ENCODE assay signal across 22 mouse cellular contexts in the genomic region with DNA sequence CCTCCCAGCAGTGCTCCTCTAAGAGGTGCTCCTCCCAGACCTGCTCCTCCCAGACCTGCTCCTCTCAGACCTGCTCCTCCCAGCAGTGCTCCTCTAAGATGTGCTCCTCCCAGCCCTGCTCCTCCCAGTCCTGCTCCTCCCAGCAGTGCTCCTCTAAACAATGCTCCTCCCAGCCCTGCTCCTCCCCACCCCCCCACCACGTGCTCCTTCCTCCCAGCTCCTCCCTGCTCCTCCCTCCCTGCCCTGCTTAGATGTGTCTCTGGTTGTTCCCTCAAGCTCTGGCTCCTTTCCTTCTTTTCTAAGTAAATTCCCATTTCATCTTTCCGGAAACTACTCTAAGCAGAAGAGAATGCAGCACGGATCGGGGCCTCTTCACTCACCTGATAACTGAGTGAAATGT. TPM values are rescaled to one million over a fixed set of nuclear protein-coding genes. Genes with fewer than 3 reads are reported as not detected.
DNase-seq lines count a peak whose midpoint lies in the region; ATAC-seq and TF ChIP-seq lines count a peak whose summit lies in the region.
"Had no signal": no experiment of that assay in that cellular context is flagged by ENCODE, and none has a peak within 500 bp of the region (broad histone marks: within the 10 kb centered on the region; RNA-seq: fewer than 3 reads in every experiment).

No protein-coding gene starts in this region.

- peak; percentile 29 for TF ChIP-seq POLR2A in myocyte (IDR thresholded peaks at IDR 0.05; ENCODE audit: insufficient read length, low read depth)

- TF ChIP-seq CTCF in heart, postnatal 0 days (IDR thresholded peaks at IDR 0.05; ENCODE audit: low read depth): no peak
- TF ChIP-seq CTCF in stomach, postnatal 0 days (IDR thresholded peaks at IDR 0.05; ENCODE audit: low read depth): no peak

- H3K27ac ChIP-seq in forebrain, embryonic 11.5 days (ENCODE audit: low read depth, low read length): no peak overlapping the region
- no peak overlapping the region for H3K27ac ChIP-seq in forebrain, embryonic 10.5 days
- peak overlapping the region; percentile 61 for H3K27ac ChIP-seq in heart, postnatal 0 days (ENCODE audit: low read depth)
- H3K27ac ChIP-seq in lung, embryonic 15.5 days: peak overlapping the region; percentile 59; the same call in 1 of the 2 replicates
- no peak overlapping the region for H3K27ac ChIP-seq in stomach, postnatal 0 days (replicated peaks)
- H3K27ac ChIP-seq: hindbrain, embryonic 12.5 days; liver, embryonic 14.5 days; midbrain, embryonic 12.5 days; neural tube, embryonic 13.5 days had no signal

- no peak for TF ChIP-seq EP300 in heart, postnatal 0 days (IDR thresholded peaks at IDR 0.05; ENCODE audit: low read depth)
- no peak for TF ChIP-seq EP300 in stomach, postnatal 0 days (optimal IDR thresholded peaks at IDR 0.05)

- H3K9ac ChIP-seq in forebrain, embryonic 11.5 days (ENCODE audit: low read length): no peak overlapping the region
- no peak overlapping the region for H3K9ac ChIP-seq in heart, postnatal 0 days (replicated peaks; ENCODE audit: low read depth, low read length)
- no peak overlapping the region for H3K9ac ChIP-seq in lung, embryonic 15.5 days
- H3K9ac ChIP-seq in stomach, postnatal 0 days (ENCODE audit: low read length): no peak overlapping the region
- H3K9ac ChIP-seq: hindbrain, embryonic 12.5 days; liver, embryonic 14.5 days; midbrain, embryonic 12.5 days; neural tube, embryonic 13.5 days had no signal

- H3ac ChIP-seq in myocyte (ENCODE audit: control insufficient read depth, insufficient read length): no peak overlapping the region

- H3K79me2 ChIP-seq in myocyte (ENCODE audit: control insufficient read depth, insufficient read depth): peaks cover 100% of the 10 kb centered on the region

- peak; percentile 37 for DNase-seq in forebrain, embryonic 11.5 days (ENCODE audit: low spot score)
- DNase-seq in forebrain, embryonic 10.5 days (ENCODE audit: extremely low spot score, low spot score): no peak
- DNase-seq in heart, postnatal 0 days (ENCODE audit: low spot score): no peak
- no peak for DNase-seq in heart, adult 18-20 months
- no peak for DNase-seq in lung, postnatal 25 days (ENCODE audit: low spot score)
- DNase-seq in stomach, postnatal 0 days (ENCODE audit: low spot score): no peak
- DNase-seq: adrenal gland, postnatal 14 days; cerebellum, adult 18-20 months; cerebellum, postnatal 25 days; gastrocnemius, postnatal 14 days; right cerebral cortex, adult 18-20 months; thymus, postnatal 36 days had no signal

- peaks cover 3% of the 10 kb centered on the region; the same call in 1 of the 2 replicates for H3K4me1 ChIP-seq in forebrain, embryonic 11.5 days (replicated peaks; ENCODE audit: control insufficient read depth, insufficient read depth, low read length)
- peaks cover 38% of the 10 kb centered on the region for H3K4me1 ChIP-seq in forebrain, embryonic 10.5 days
- peaks cover 38% of the 10 kb centered on the region for H3K4me1 ChIP-seq in heart, postnatal 0 days (ENCODE audit: control insufficient read depth, insufficient read depth)
- H3K4me1 ChIP-seq in lung, embryonic 15.5 days: peaks cover 80% of the 10 kb centered on the region
- no peaks in the 10 kb centered on the region for H3K4me1 ChIP-seq in stomach, postnatal 0 days (replicated peaks; ENCODE audit: control insufficient read depth, insufficient read depth)

- 82% methylated on average over 4 of the region's 4 CpGs for WGBS in forebrain, embryonic 11.5 days
- 84% methylated on average over 4 of the region's 4 CpGs for WGBS in forebrain, embryonic 10.5 days
- 69% methylated on average over 4 of the region's 4 CpGs for WGBS in heart, postnatal 0 days
- WGBS in lung, embryonic 15.5 days: 60% methylated on average over 4 of the region's 4 CpGs
- 57% methylated on average over 4 of the region's 4 CpGs for WGBS in stomach, postnatal 0 days

- H3K9me3 ChIP-seq in forebrain, embryonic 11.5 days (ENCODE audit: control insufficient read depth, low read length): no peaks in the 10 kb centered on the region
- no peaks in the 10 kb centered on the region for H3K9me3 ChIP-seq in forebrain, embryonic 10.5 days
- no peaks in the 10 kb centered on the region for H3K9me3 ChIP-seq in heart, postnatal 0 days (replicated peaks; ENCODE audit: control insufficient read depth, low read length)
- no peaks in the 10 kb centered on the region for H3K9me3 ChIP-seq in lung, embryonic 15.5 days
- no peaks in the 10 kb centered on the region for H3K9me3 ChIP-seq in stomach, postnatal 0 days (ENCODE audit: control insufficient read depth, low read length)
- H3K9me3 ChIP-seq: hindbrain, embryonic 12.5 days; midbrain, embryonic 12.5 days; neural tube, embryonic 13.5 days had no signal

- no peak overlapping the region for H3K4me3 ChIP-seq in forebrain, embryonic 11.5 days (ENCODE audit: low read depth, low read length)
- no peak overlapping the region for H3K4me3 ChIP-seq in forebrain, embryonic 10.5 days
- H3K4me3 ChIP-seq in heart, postnatal 0 days (ENCODE audit: low read depth, low read length): no peak overlapping the region
- no peak overlapping the region for H3K4me3 ChIP-seq in lung, embryonic 15.5 days
- no peak overlapping the region for H3K4me3 ChIP-seq in myocyte
- H3K4me3 ChIP-seq in stomach, postnatal 0 days (ENCODE audit: low read depth, low read length): no peak overlapping the region
- H3K4me3 ChIP-seq: hindbrain, embryonic 12.5 days; midbrain, embryonic 12.5 days; neural tube, embryonic 13.5 days had no signal

- ATAC-seq in forebrain, embryonic 11.5 days (replicated peaks; ENCODE audit: low FRiP score): no peak
- no peak for ATAC-seq in heart, postnatal 0 days (ENCODE audit: insufficient read depth, low read depth)
- no peak for ATAC-seq in lung, embryonic 15.5 days (ENCODE audit: borderline replicate concordance, extremely low read depth, low FRiP score, low TSS enrichment)
- ATAC-seq in stomach, postnatal 0 days (ENCODE audit: low FRiP score, low TSS enrichment): no peak
- ATAC-seq: CD4-positive, CD25-positive, alpha-beta regulatory T cell, adult 4 months; forebrain, embryonic 14.5 days; inflammation-experienced regulatory T-cells, adult 6 months; Patski had no signal

- H3K36me3 ChIP-seq in forebrain, embryonic 11.5 days (ENCODE audit: control insufficient read depth, insufficient read depth, low read length): no peaks in the 10 kb centered on the region
- no peaks in the 10 kb centered on the region; the same call in 1 of the 2 replicates for H3K36me3 ChIP-seq in forebrain, embryonic 10.5 days (replicated peaks)
- no peaks in the 10 kb centered on the region for H3K36me3 ChIP-seq in heart, postnatal 0 days (replicated peaks; ENCODE audit: control insufficient read depth, insufficient read depth, low read length)
- no peaks in the 10 kb centered on the region for H3K36me3 ChIP-seq in lung, embryonic 15.5 days
- H3K36me3 ChIP-seq in myocyte (ENCODE audit: control insufficient read depth, insufficient read depth): no peaks in the 10 kb centered on the region
- H3K36me3 ChIP-seq in stomach, postnatal 0 days (ENCODE audit: control insufficient read depth, insufficient read depth, low read length): no peaks in the 10 kb centered on the region
- H3K36me3 ChIP-seq: hindbrain, embryonic 12.5 days; midbrain, embryonic 12.5 days; neural tube, embryonic 13.5 days had no signal

- no peaks in the 10 kb centered on the region for H3K27me3 ChIP-seq in forebrain, embryonic 11.5 days (ENCODE audit: control insufficient read depth, insufficient read depth, low read length)
- H3K27me3 ChIP-seq in forebrain, embryonic 10.5 days (ENCODE audit: poor library complexity, severe bottlenecking): no peaks in the 10 kb centered on the region
- H3K27me3 ChIP-seq in heart, postnatal 0 days (ENCODE audit: control insufficient read depth, insufficient read depth, low read length): no peaks in the 10 kb centered on the region
- no peaks in the 10 kb centered on the region for H3K27me3 ChIP-seq in lung, embryonic 15.5 days
- H3K27me3 ChIP-seq in myocyte (ENCODE audit: control insufficient read depth, insufficient read depth, insufficient read length): no peaks in the 10 kb centered on the region
- no peaks in the 10 kb centered on the region for H3K27me3 ChIP-seq in stomach, postnatal 0 days (ENCODE audit: control insufficient read depth, insufficient read depth, low read length)
- H3K27me3 ChIP-seq: hindbrain, embryonic 12.5 days; midbrain, embryonic 12.5 days; neural tube, embryonic 13.5 days; Patski had no signal

- H3K4me2 ChIP-seq in forebrain, embryonic 11.5 days (ENCODE audit: low read depth, low read length, severe bottlenecking): no peak overlapping the region
- no peak overlapping the region for H3K4me2 ChIP-seq in heart, postnatal 0 days (ENCODE audit: low read depth, low read length)
- no peak overlapping the region for H3K4me2 ChIP-seq in lung, embryonic 15.5 days
- H3K4me2 ChIP-seq in myocyte (ENCODE audit: low read depth): peak overlapping the region; percentile 95
- H3K4me2 ChIP-seq in stomach, postnatal 0 days (replicated peaks; ENCODE audit: low read depth): no peak overlapping the region
- H3K4me2 ChIP-seq: hindbrain, embryonic 12.5 days; midbrain, embryonic 12.5 days; neural tube, embryonic 13.5 days had no signal

TF ChIP-seq in myocyte, 11 proteins besides CTCF, POLR2A, EP300 and RAD21:
- TF ChIP-seq MYOG (IDR thresholded peaks at IDR 0.05; ENCODE audit: control insufficient read depth in 1 of 3, insufficient read depth in 1 of 3, insufficient read length in 2 of 3, low read depth in 2 of 3) (no peak), MYOD1 (IDR thresholded peaks at IDR 0.05; ENCODE audit: control insufficient read depth in 1 of 3, insufficient read length in 2 of 3, low read depth in 2 of 3) (no peak), TCF12 (IDR thresholded peaks at IDR 0.05; ENCODE audit: insufficient read depth, poor library complexity, severe bottlenecking) (no peak), SRF (IDR thresholded peaks at IDR 0.05; ENCODE audit: control insufficient read depth, insufficient read length, low read depth) (no peak), USF1 (IDR thresholded peaks at IDR 0.05; ENCODE audit: low read depth) (peak; percentile 83)

RNA-seq across cellular contexts. Expression of a gene that starts 14.2 kb away (rescaled TPM):
- polyA plus RNA-seq in forebrain, embryonic 11.5 days (2014; fragmentation: Nextera tagmentation; extraction: Ambion mirVana): 35.1 and 35.3 TPM in 2 replicates
- 22.9 and 28.2 TPM in 2 replicates for polyA plus RNA-seq in forebrain, embryonic 10.5 days (2016; fragmentation: Nextera tagmentation; extraction: Ambion mirVana)
- 31.1 and 41.0 TPM in 2 replicates for total RNA-seq in heart, postnatal 0 days (2014; rRNA removed; ENCODE audit: low replicate concordance)
- polyA plus RNA-seq in heart, postnatal 0 days (2015; fragmentation: Nextera tagmentation; extraction: Ambion mirVana): 31.8 and 31.9 TPM in 2 replicates
- 10 to 100 TPM; 45.5 to 46.5 TPM for total RNA-seq in heart, adult 18-20 months (2021)
- 44.0 and 49.8 TPM in 2 replicates for polyA plus RNA-seq in lung, embryonic 15.5 days (2015; fragmentation: Nextera tagmentation; extraction: Ambion mirVana)
- polyA plus RNA-seq in myocyte (2012; fragmentation: generic; extraction: Trizol): 19.1 TPM
- polyA plus RNA-seq in stomach, postnatal 0 days (2015; fragmentation: Nextera tagmentation; extraction: Ambion mirVana): 16.8 and 18.3 TPM in 2 replicates

Comparison
In these comparisons a context has a peak if more than half of its experiments do, and no peak if none do; other contexts are left out.
1. H3K27ac ChIP-seq: peak in heart, postnatal 0 days (single experiment) and lung, embryonic 15.5 days (single experiment); none in forebrain, embryonic 11.5 days (single experiment), forebrain, embryonic 10.5 days (single experiment) and stomach, postnatal 0 days (single experiment).